Mouse (Mus musculus) forebrain, embryonic 16.5 days (tissue): Measurements from ENCODE around the gene Nek10. TPM values are rescaled to one million over a fixed set of nuclear protein-coding genes. Genes with fewer than 3 reads are reported as not detected.
"Not testable (repeated sequence)": the region's sequence is repeated elsewhere in the genome, so short reads cannot be mapped to it uniquely, and the experiment has no call there.

Experiments
- ATAC-seq: fragments of 200-750 bp; cut with Nextera tagmentation; 2 replicates; pipeline ENCODE4 v1.8.0; 2017; ENCODE audit warnings: mild to moderate bottlenecking, moderate library complexity
- H3K27ac ChIP-seq: fragments of 300-500 bp; sonication (generic); 2 replicates; pipeline ENCODE4 v1.5.1; 2014; ENCODE audit warnings: low read length, control low read depth
- H3K27me3 ChIP-seq: fragments of 300-500 bp; sonication (generic); replicated peaks from 2 replicates; pipeline ENCODE4 v1.6.1; 2014; ENCODE audit warnings: low read length; ENCODE audit not compliant: control insufficient read depth, insufficient read depth
- H3K36me3 ChIP-seq: fragments of 300-500 bp; sonication (generic); 2 replicates; pipeline ENCODE4 v1.6.1; 2014; ENCODE audit not compliant: control insufficient read depth, insufficient read depth
- H3K4me1 ChIP-seq: fragments of 300-500 bp; sonication (generic); replicated peaks from 2 replicates; pipeline ENCODE4 v1.6.1; 2014; ENCODE audit warnings: low read length; ENCODE audit not compliant: control insufficient read depth, insufficient read depth
- H3K4me2 ChIP-seq: fragments of 300-500 bp; sonication (generic); 2 replicates; pipeline ENCODE4 v1.6.1; 2014; ENCODE audit warnings: mild to moderate bottlenecking, low read length, control low read depth
- H3K4me3 ChIP-seq: fragments of 300-500 bp; sonication (generic); replicated peaks from 2 replicates; pipeline ENCODE4 v1.5.1; 2014; ENCODE audit warnings: mild to moderate bottlenecking, low read length, control low read depth
- H3K9ac ChIP-seq: fragments of 300-500 bp; sonication (generic); replicated peaks from 2 replicates; pipeline ENCODE4 v1.6.1; 2014; ENCODE audit warnings: low read depth, low read length, control low read depth
- H3K9me3 ChIP-seq: fragments of 300-500 bp; sonication (generic); 2 replicates; pipeline ENCODE4 v1.6.1; 2016; ENCODE audit warnings: low read length; ENCODE audit not compliant: control insufficient read depth
- WGBS: fragments of 180-500 bp; shearing (Covaris S2); extraction: QIAGEN DNeasy Blood & Tissue Kit; methylation state at CpG from one replicate; pipeline ENCODE4 v1.1.7; 2014; 5-methylcytosine and 5-hydroxymethylcytosine counted together
- polyA plus RNA-seq: library from polyadenylated mRNA; unstranded; fragments of >200 nt; fragmentation: Nextera tagmentation; extraction: Ambion mirVana; gene quantifications from 2 replicates; pipeline ENCODE4 v1.2.1, GENCODE M21; 2015

Nek10 gene
- polyA plus RNA-seq, 1 experiment from 2014 or later = 0.11 TPM

GRCm38 (mm10) chr14:14959780-14960440, 156.7 kb downstream of the Nek10 start:
- H3K27ac ChIP-seq = peak overlapping the region; percentile 17
- ATAC-seq = peak; percentile 91
- 88% methylated on average over 2 of the region's 2 CpGs for WGBS
- H3K36me3 ChIP-seq = no peaks in the 10 kb centered on the region
- no peak overlapping the region for H3K4me2 ChIP-seq
- H3K4me1 ChIP-seq = peaks cover 7% of the 10 kb centered on the region
- no peak overlapping the region for H3K4me3 ChIP-seq
- H3K27me3 ChIP-seq = no peaks in the 10 kb centered on the region
- no peak overlapping the region for H3K9ac ChIP-seq
- no peaks in the 10 kb centered on the region for H3K9me3 ChIP-seq

GRCm38 (mm10) chr14:14960441-14960988, 157.3 kb downstream of the Nek10 start:
- H3K27ac ChIP-seq = peak overlapping the region; percentile 17
- no peaks in the 10 kb centered on the region for H3K36me3 ChIP-seq
- 77% methylated on average over 2 of the region's 2 CpGs for WGBS
- no peaks in the 10 kb centered on the region for H3K27me3 ChIP-seq
- no peak overlapping the region for H3K4me3 ChIP-seq
- H3K9ac ChIP-seq = no peak overlapping the region
- peak; percentile 41; the same call in 1 of the 2 replicates for ATAC-seq
- peaks cover 7% of the 10 kb centered on the region for H3K4me1 ChIP-seq
- no peak overlapping the region for H3K4me2 ChIP-seq
- H3K9me3 ChIP-seq = no peaks in the 10 kb centered on the region

DNA sequence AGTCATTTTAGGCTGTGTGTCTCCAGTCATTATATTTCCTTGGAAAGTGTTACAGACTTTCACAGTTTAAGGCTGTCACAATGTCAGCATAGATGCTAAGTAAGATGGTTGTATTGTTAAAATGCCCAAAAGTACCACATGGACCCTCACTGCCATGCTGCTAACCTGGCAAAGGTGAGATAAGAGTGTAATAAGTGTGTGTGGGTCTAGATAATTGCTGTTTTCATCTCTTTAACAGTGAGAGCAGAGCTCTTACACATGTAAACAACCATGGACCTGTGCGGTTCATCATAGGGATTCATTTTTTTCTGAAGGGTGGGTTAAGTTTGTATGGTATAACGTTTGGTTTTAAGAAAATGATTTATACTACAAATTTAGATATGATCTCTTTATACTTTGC, 167.4 kb downstream of the Nek10 start:
- H3K27ac ChIP-seq = no peak overlapping the region
- no peaks in the 10 kb centered on the region for H3K27me3 ChIP-seq
- no peaks in the 10 kb centered on the region for H3K4me1 ChIP-seq
- H3K9me3 ChIP-seq = no peaks in the 10 kb centered on the region
- no peak overlapping the region for H3K4me2 ChIP-seq
- 73% methylated on average over 2 of the region's 2 CpGs for WGBS
- H3K4me3 ChIP-seq = no peak overlapping the region
- H3K36me3 ChIP-seq = no peaks in the 10 kb centered on the region
- ATAC-seq = no peak
- no peak overlapping the region for H3K9ac ChIP-seq

DNA sequence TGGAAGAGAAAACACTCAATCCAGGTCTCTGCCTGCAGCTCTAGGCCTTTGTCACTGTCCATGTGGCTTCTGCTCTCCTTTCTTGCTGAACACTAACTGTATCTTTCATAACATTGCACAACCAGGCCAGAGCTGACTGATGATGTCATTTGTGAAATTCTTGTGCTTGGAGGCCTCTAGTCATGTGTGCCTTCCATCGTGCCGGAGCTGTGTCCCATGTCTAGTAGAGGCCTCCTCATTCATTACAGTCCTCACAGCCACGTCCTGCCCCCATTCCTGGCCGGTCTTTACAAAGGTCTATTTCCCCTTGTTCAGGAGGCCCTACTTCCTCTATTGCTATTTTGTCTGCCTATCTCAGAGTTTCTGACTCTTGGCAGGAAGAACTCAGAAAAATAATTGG, 167.8 kb downstream of the Nek10 start:
- Histone ChIP-seq H3K9me3 (no peaks in the 10 kb centered on the region), H3K27me3 (no peaks in the 10 kb centered on the region), H3K4me3 (no peak overlapping the region), H3K4me2 (no peak overlapping the region), H3K27ac (no peak overlapping the region), H3K36me3 (no peaks in the 10 kb centered on the region), H3K9ac (no peak overlapping the region), H3K4me1 (no peaks in the 10 kb centered on the region)
- ATAC-seq = no peak
- WGBS = 62% methylated on average over 4 of the region's 4 CpGs

- Histone ChIP-seq H3K36me3 (no peaks in the 10 kb centered on the region), H3K9me3 (no peaks in the 10 kb centered on the region), H3K27ac (no peak overlapping the region), H3K4me3 (no peak overlapping the region), H3K27me3 (no peaks in the 10 kb centered on the region), H3K4me2 (no peak overlapping the region), H3K9ac (no peak overlapping the region), H3K4me1 (no peaks in the 10 kb centered on the region)
- ATAC-seq = no peak
- 60% methylated on average over 1 of the region's 1 CpGs for WGBS
Observed at GRCm38 (mm10) chr14:14974156-14974555, 170.9 kb downstream of the Nek10 start.

DNA sequence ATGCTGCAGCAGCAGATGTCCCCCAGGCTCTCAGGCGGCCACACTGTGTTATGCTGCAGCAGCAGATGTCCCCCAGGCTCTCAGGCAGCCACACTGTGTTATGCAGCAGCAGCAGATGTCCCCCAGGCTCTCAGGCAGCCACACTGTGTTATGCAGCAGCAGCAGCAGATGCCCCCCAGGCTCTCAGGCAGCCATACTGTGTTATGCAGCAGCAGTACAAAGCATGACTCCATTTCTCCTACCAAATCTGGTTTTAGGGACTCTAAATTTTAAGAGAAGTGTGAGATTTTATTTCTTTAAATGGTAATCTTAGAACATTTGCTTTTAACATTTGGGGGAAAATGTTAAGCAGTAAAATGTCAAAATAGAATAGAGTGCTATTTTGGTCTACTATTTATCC, 180.9 kb downstream of the Nek10 start:
- not testable (repeated sequence) for H3K27me3 ChIP-seq, H3K9me3 ChIP-seq, H3K4me2 ChIP-seq, H3K9ac ChIP-seq, H3K27ac ChIP-seq, H3K4me1 ChIP-seq, ATAC-seq, H3K36me3 ChIP-seq, H3K4me3 ChIP-seq
- 20% methylated on average over 1 of the region's 1 CpGs for WGBS

DNA sequence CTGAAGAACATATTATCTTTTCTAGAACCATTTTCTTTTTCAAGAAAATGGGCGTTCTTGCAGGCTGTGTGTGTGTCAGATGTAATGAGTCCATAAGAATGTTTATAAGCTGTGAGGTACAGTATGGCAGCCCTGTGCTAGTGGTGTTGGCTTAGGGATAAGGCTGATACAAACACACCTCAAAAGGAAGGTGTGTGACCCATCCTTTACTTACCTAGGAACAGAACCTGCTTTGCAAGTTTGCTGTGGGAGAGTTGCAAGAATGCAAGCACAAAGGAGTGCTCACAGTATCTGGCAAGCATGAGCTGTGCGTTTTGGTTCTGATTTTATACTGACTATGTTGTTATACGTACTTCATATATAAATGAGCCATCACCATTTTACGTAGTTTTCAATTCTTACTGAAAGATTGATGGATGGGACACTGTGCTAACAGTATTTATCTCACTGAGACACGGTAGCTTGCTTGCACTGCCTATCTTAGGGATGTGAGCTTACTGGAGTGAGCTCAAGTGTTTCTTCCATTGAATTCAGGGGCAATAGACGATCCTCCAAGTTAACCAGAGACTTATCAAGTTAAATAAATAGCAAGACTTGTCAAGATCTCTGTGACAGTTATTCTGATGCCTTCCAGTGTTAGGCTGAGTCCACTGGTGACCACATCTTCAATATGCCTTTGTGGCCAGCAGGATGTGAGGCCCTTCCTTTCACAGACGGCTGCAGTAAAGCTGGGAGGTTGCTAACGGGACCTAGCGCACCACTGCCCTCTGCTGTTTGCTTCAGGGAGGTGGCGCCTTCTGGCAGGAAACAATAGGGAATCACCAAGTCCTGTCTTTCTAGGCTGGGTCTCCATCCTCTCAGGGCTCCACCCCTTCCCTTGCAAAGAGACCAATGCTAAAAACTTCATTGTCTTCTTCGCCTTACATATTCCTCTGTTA, 181.8 kb downstream of the Nek10 start:
- Histone ChIP-seq H3K4me2 (no peak overlapping the region), H3K9me3 (no peaks in the 10 kb centered on the region), H3K9ac (no peak overlapping the region), H3K4me3 (no peak overlapping the region), H3K36me3 (no peaks in the 10 kb centered on the region), H3K4me1 (no peaks in the 10 kb centered on the region), H3K27ac (no peak overlapping the region), H3K27me3 (no peaks in the 10 kb centered on the region)
- peak; percentile 89 for ATAC-seq
- WGBS = 43% methylated on average over 11 of the region's 11 CpGs

DNA sequence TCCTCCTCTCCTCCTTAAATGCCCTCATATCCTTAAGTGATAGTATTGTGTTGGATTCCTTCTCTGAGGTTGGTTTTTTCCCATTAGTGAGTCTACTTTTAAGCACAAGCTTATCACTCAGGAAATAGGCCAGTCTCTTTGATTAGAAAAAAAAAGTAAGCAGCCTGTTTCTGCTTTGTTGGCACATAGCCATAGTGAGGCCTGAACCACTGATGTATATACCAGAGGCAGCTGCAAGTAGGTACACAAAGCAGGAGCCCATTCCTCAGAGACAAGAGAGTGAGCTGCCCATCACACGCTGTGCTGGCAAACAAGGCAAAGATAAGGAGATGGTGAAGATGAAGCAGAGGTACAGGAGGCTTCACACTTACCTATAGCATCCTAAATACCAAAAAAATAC, 184.2 kb downstream of the Nek10 start:
- H3K36me3 ChIP-seq = no peaks in the 10 kb centered on the region
- no peaks in the 10 kb centered on the region for H3K9me3 ChIP-seq
- WGBS = 57% methylated on average over 1 of the region's 1 CpGs
- H3K4me2 ChIP-seq = no peak overlapping the region
- H3K27me3 ChIP-seq = no peaks in the 10 kb centered on the region
- no peak overlapping the region for H3K27ac ChIP-seq
- H3K9ac ChIP-seq = no peak overlapping the region
- no peak overlapping the region for H3K4me3 ChIP-seq
- no peaks in the 10 kb centered on the region for H3K4me1 ChIP-seq
- ATAC-seq = no peak

GRCm38 (mm10) chr14:14991642-14992041, 188.4 kb downstream of the Nek10 start:
- ATAC-seq = no peak
- no peak overlapping the region for H3K27ac ChIP-seq
- no peaks in the 10 kb centered on the region for H3K4me1 ChIP-seq
- H3K27me3 ChIP-seq = no peaks in the 10 kb centered on the region
- no peak overlapping the region for H3K4me2 ChIP-seq
- WGBS = 86% methylated on average over 2 of the region's 2 CpGs
- H3K9me3 ChIP-seq = no peaks in the 10 kb centered on the region
- H3K4me3 ChIP-seq = no peak overlapping the region
- no peaks in the 10 kb centered on the region for H3K36me3 ChIP-seq
- H3K9ac ChIP-seq = no peak overlapping the region
